Mouse (Mus musculus) left cerebral cortex, postnatal 4 days (tissue): ENCODE measurements at regions not wholly inside any gene's neighbourhood (a gene's known extent, or its start where the extent isn't known, plus 50 kb on each side); places are given as distances from the start of the nearest gene placed in this dataset.

Source experiments
- DNase-seq: peaks from one replicate; pipeline ENCODE4 v3.0.0-alpha.2; 2022
- intact Hi-C: fragments of 180-260 bp; cut with DNase I; formaldehyde crosslinking; loops from one replicate; pipeline ENCODE4 v1.15.1; 2025

GRCm38 (mm10) chr4:100616161-100616915 is 137.7 kb downstream of the Ube2u start:
- intact Hi-C loops = no loop called here
- DNase-seq = no peak

- intact Hi-C loops = no loop called here
Measured at GRCm38 (mm10) chr4:100616916-100617488, 138.4 kb downstream of the Ube2u start.

GRCm38 (mm10) chr4:100624656-100625055 is 146.0 kb downstream of the Ube2u start:
- intact Hi-C loops = no loop called here
- DNase-seq = no peak

More at GRCm38 (mm10) chr4:100616916-100617488, 138.4 kb downstream of the Ube2u start:
- no peak for DNase-seq

- intact Hi-C loops = no loop called here
- no peak for DNase-seq
Measured at GRCm38 (mm10) chr4:100626551-100626950, 147.9 kb downstream of the Ube2u start.

GRCm38 (mm10) chr4:100634388-100634787 is 142.1 kb upstream of the Cachd1 start:
- DNase-seq = no peak
- intact Hi-C loops = no loop called here

GRCm38 (mm10) chr4:100637597-100637996 is 138.9 kb upstream of the Cachd1 start:
- intact Hi-C loops = no loop called here
- peak; percentile 54 for DNase-seq

- DNase-seq = no peak
- intact Hi-C loops = no loop called here
Measured at GRCm38 (mm10) chr4:100661154-100661553, 115.3 kb upstream of the Cachd1 start.

- peak; percentile 23 for DNase-seq
- intact Hi-C loops = no loop called here
Measured at GRCm38 (mm10) chr4:100664619-100665264, 111.7 kb upstream of the Cachd1 start.

- no peak for DNase-seq
- intact Hi-C loops = no loop called here
Measured at GRCm38 (mm10) chr4:100670553-100670952, 105.9 kb upstream of the Cachd1 start.

- no peak for DNase-seq
- intact Hi-C loops = no loop called here
Measured at GRCm38 (mm10) chr4:100674916-100675315, 101.6 kb upstream of the Cachd1 start.

GRCm38 (mm10) chr4:100683757-100684156 is 92.7 kb upstream of the Cachd1 start:
- intact Hi-C loops = no loop called here
- DNase-seq = no peak

GRCm38 (mm10) chr4:100700002-100700401 is 76.5 kb upstream of the Cachd1 start:
- intact Hi-C loops = loop anchor here (10.0 kb wide), 1 partner anchor 115 kb away; no protein-coding TSS in a partner anchor
- no peak for DNase-seq

- DNase-seq = no peak
- intact Hi-C loops = loop anchor here (10.0 kb wide), 1 partner anchor 116 kb away; no protein-coding TSS in a partner anchor
Measured at GRCm38 (mm10) chr4:100700418-100700817, 76.1 kb upstream of the Cachd1 start.

GRCm38 (mm10) chr4:100705960-100706359 is 70.5 kb upstream of the Cachd1 start:
- intact Hi-C loops = loop anchor here (10.0 kb wide), 1 partner anchor 121 kb away; no protein-coding TSS in a partner anchor
- no peak for DNase-seq

- DNase-seq = no peak
- intact Hi-C loops = loop anchor here (10.0 kb wide), 1 partner anchor 122 kb away; no protein-coding TSS in a partner anchor
Measured at GRCm38 (mm10) chr4:100707125-100707524, 69.3 kb upstream of the Cachd1 start.

GRCm38 (mm10) chr4:100708247-100708646 is 68.2 kb upstream of the Cachd1 start:
- intact Hi-C loops = loop anchor here (10.0 kb wide), 1 partner anchor 123 kb away; no protein-coding TSS in a partner anchor
- DNase-seq = no peak

- DNase-seq = no peak
- intact Hi-C loops = no loop called here
Measured at GRCm38 (mm10) chr4:100714240-100714639, 62.2 kb upstream of the Cachd1 start.

GRCm38 (mm10) chr4:100717601-100718000 is 58.9 kb upstream of the Cachd1 start:
- peak; percentile 24 for DNase-seq
- intact Hi-C loops = no loop called here

- peak; percentile 56 for DNase-seq
- intact Hi-C loops = loop anchor here (10.0 kb wide), 1 partner anchor 422 kb away; no protein-coding TSS in a partner anchor
Measured at GRCm38 (mm10) chr4:100722532-100722931, 53.9 kb upstream of the Cachd1 start.

GRCm38 (mm10) chr4:100723053-100723452 is 53.4 kb upstream of the Cachd1 start:
- no peak for DNase-seq
- intact Hi-C loops = loop anchor here (10.0 kb wide), 1 partner anchor 422 kb away; no protein-coding TSS in a partner anchor

- no peak for DNase-seq
- intact Hi-C loops = loop anchor here (10.0 kb wide), 1 partner anchor 419 kb away; no protein-coding TSS in a partner anchor
Measured at GRCm38 (mm10) chr4:100725811-100726210, 50.7 kb upstream of the Cachd1 start.
